Mouse (Mus musculus): ENCODE measurements around the gene Mrps33.

DNA sequence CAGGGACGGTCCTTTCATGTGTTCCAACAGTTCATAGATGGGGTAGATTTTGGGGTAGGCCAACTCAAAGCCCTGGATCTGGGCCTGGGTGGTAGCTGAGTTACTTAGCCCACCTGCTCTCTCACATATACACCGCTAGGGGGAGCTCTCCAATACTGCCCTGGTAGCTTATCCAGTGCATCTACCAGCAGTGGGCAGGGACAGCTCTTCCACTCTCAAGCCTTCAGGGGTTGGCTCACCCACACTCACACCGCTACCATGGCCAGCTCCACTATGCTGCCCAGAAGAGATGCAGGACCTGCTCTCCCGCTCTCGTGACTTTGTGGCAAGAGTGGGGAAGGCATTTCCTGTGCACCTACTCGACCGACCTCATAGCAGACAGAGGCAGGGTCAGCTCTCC, 38.0 kb upstream of the Mrps33 start:
- peak; percentile 33; the same call in 1 of the 2 replicates for TF ChIP-seq CTCF (IDR thresholded peaks at IDR 0.05; ENCODE audit: control insufficient read depth, insufficient read depth, low read length)
- TF ChIP-seq POLR2A (IDR thresholded peaks at IDR 0.05; ENCODE audit: borderline replicate concordance, control insufficient read depth, low read depth, low read length): no peak

All from bone marrow, adult 2 months (tissue).